Mouse (Mus musculus) embryonic facial prominence, embryonic 14.5 days (tissue): Measurements from ENCODE around the gene Mreg. TPM values are rescaled to one million over a fixed set of nuclear protein-coding genes. Genes with fewer than 3 reads are reported as not detected.

Source experiments
- ATAC-seq: fragments of 200-750 bp; cut with Nextera tagmentation; 2 replicates; pipeline ENCODE4 v1.8.0; 2017; ENCODE audit warnings: low read depth, moderate number of reproducible peaks, moderate TSS enrichment
- DNase-seq: peaks from one replicate; pipeline ENCODE4 v3.0.0-alpha.2; 2015; ENCODE audit warnings: low spot score
- H3K27ac ChIP-seq: fragments of 300-500 bp; sonication (generic); replicated peaks from 2 replicates; pipeline ENCODE4 v1.5.1; 2014; ENCODE audit warnings: low read depth, mild to moderate bottlenecking, low read length, moderate library complexity
- H3K27me3 ChIP-seq: fragments of 300-500 bp; sonication (generic); replicated peaks from 2 replicates; pipeline ENCODE4 v1.6.1; 2014; ENCODE audit warnings: low read length; ENCODE audit not compliant: control insufficient read depth, insufficient read depth
- H3K36me3 ChIP-seq: fragments of 300-500 bp; sonication (generic); 2 replicates; pipeline ENCODE4 v1.6.1; 2014; ENCODE audit warnings: low read length, mixed read lengths; ENCODE audit not compliant: control insufficient read depth, insufficient read depth
- H3K4me1 ChIP-seq: fragments of 300-500 bp; sonication (generic); 2 replicates; pipeline ENCODE4 v1.6.1; 2014; ENCODE audit warnings: antibody characterized with exemption, low read length; ENCODE audit not compliant: control insufficient read depth, insufficient read depth
- H3K4me2 ChIP-seq: fragments of 300-500 bp; sonication (generic); 2 replicates; pipeline ENCODE4 v1.6.1; 2014; ENCODE audit warnings: low read depth, mild to moderate bottlenecking, low read length, moderate library complexity, mixed read lengths
- H3K4me3 ChIP-seq: fragments of 300-500 bp; sonication (generic); 2 replicates; pipeline ENCODE4 v1.5.1; 2014; ENCODE audit warnings: low read depth, mild to moderate bottlenecking, low read length
- H3K9ac ChIP-seq: fragments of 300-500 bp; sonication (generic); 2 replicates; pipeline ENCODE4 v1.6.1; 2014; ENCODE audit warnings: low read depth, mild to moderate bottlenecking, low read length, moderate library complexity, mixed read lengths
- H3K9me3 ChIP-seq: fragments of 300-500 bp; sonication (generic); 2 replicates; pipeline ENCODE4 v1.6.1; 2016; ENCODE audit warnings: low read length; ENCODE audit not compliant: control insufficient read depth
- WGBS: fragments of 180-500 bp; shearing (Covaris S2); extraction: QIAGEN DNeasy Blood & Tissue Kit; methylation state at CpG from one replicate; pipeline ENCODE4 v1.1.7; 2014; 5-methylcytosine and 5-hydroxymethylcytosine counted together
- polyA plus RNA-seq: library from polyadenylated mRNA; unstranded; fragments of >200 nt; fragmentation: Nextera tagmentation; extraction: Ambion mirVana; gene quantifications from 2 replicates; pipeline ENCODE4 v1.2.1, GENCODE M21; 2014

The Mreg gene
- polyA plus RNA-seq, 1 experiment from 2014 or later = 7.6 TPM

DNA sequence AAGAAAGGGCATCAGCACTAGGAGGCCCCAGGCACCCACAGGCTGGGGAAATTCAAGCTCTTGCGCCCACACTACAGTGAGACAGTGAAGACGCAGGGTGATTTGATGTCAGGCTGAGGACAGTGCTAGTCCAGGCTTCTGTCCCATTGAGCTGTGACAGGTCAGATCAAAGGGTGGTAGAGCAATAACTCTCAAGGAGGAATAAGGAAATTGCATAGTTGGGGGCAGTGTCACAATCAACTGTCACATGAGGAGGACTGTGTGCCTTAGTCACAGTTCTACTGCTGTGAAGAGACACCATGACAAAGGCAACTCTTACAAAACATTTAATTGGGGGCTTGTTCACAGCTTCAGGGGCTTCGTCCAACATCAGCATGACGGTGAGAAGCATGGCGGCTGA lies 16.0 kb downstream of the Mreg start:
- WGBS = 87% methylated on average over 5 of the region's 5 CpGs
- Histone ChIP-seq H3K4me1 (no peaks in the 10 kb centered on the region), H3K4me2 (no peak overlapping the region), H3K36me3 (no peaks in the 10 kb centered on the region), H3K27me3 (no peaks in the 10 kb centered on the region), H3K9me3 (no peaks in the 10 kb centered on the region), H3K4me3 (no peak overlapping the region), H3K9ac (no peak overlapping the region), H3K27ac (no peak overlapping the region)
- ATAC-seq (no peak), DNase-seq (no peak)

DNA sequence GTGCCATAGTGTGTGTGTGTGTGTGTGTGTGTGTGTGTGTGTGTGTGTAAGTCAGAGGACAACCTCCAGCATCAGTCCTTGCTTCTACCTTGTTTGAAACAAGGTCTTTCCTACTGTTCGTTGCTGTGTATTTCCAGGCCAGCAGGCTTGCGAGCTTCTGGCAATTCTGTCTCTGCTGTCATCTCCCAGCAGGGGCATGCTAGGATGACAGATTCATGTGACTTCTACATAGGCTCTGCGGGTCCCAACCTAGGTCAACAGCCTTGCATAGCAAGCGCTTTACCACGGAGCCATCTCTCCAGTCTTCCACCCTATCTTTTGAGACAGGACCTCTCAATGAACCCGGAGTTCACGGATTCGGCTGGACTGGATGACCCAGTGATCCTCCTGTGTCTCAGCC lies 20.7 kb downstream of the Mreg start:
- H3K36me3 ChIP-seq = no peaks in the 10 kb centered on the region
- H3K4me1 ChIP-seq = peaks cover 10% of the 10 kb centered on the region; the same call in 1 of the 2 replicates
- DNase-seq (no peak), ATAC-seq (no peak)
- no peaks in the 10 kb centered on the region for H3K9me3 ChIP-seq
- H3K4me2 ChIP-seq = no peak overlapping the region
- 88% methylated on average over 8 of the region's 8 CpGs for WGBS
- H3K4me3 ChIP-seq = no peak overlapping the region
- no peaks in the 10 kb centered on the region for H3K27me3 ChIP-seq
- no peak overlapping the region for H3K27ac ChIP-seq
- no peak overlapping the region for H3K9ac ChIP-seq

DNA sequence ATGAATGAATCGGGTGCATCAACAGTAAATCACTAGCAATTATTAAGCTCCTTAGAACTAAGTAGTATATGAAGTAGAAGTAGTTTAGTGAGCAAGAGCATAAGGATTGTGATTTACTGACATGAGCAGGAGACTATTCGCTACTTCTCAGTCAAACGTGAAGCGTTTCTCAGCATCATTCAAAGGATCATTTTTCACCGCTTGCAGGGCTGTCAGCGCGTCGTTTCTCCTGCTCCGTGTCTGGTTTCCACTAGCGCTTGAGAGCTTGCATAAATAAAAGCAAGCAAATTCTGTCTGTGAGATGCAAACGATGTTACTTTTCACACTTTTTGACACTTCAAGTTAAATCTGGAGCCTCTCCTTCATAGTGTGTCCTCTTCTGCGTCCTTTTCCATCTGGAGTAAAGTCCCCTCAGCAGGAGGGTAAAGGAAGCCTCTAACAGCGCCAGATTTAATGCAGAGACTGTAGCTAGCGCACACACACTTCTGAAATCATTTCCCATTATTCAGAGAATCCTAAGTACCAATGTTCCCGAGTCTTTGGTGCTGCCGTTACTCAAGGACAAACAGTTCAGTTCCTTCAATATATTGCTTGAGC lies 23.9 kb downstream of the Mreg start:
- Histone ChIP-seq H3K27ac (no peak overlapping the region), H3K27me3 (no peaks in the 10 kb centered on the region), H3K36me3 (no peaks in the 10 kb centered on the region), H3K4me2 (peak overlapping the region; percentile 34; the same call in 1 of the 2 replicates), H3K4me3 (no peak overlapping the region), H3K4me1 (peaks cover 10% of the 10 kb centered on the region; the same call in 1 of the 2 replicates), H3K9ac (no peak overlapping the region), H3K9me3 (no peaks in the 10 kb centered on the region)
- 55% methylated on average over 16 of the region's 16 CpGs for WGBS
- ATAC-seq = no peak
- no peak for DNase-seq

DNA sequence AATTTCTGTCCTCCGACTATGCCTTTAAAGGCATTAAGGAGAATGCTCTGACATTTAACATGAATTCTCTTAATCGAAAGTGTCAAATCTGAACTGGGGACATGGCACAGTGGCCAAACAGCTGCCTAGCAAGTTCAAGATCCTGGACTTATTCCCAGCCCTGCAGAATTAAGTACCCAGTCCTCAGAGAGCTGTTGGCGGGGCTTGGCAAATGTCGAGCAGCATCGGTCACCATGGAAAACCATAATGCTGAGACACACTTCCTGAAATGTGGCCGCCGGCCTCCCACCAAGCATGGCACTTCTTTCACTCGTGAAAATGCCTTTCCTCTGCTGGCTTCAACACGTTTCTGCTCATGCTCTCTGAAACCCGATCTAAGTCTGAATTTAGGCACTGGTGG lies 24.6 kb downstream of the Mreg start:
- WGBS = 65% methylated on average over 10 of the region's 10 CpGs
- H3K4me1 ChIP-seq = peaks cover 14% of the 10 kb centered on the region; the same call in 1 of the 2 replicates
- H3K27ac ChIP-seq = no peak overlapping the region
- no peak for DNase-seq
- ATAC-seq = no peak
- H3K4me2 ChIP-seq = peak overlapping the region; percentile 34; the same call in 1 of the 2 replicates
- no peaks in the 10 kb centered on the region for H3K36me3 ChIP-seq
- no peaks in the 10 kb centered on the region for H3K9me3 ChIP-seq
- no peak overlapping the region for H3K4me3 ChIP-seq
- no peaks in the 10 kb centered on the region for H3K27me3 ChIP-seq
- H3K9ac ChIP-seq = no peak overlapping the region

DNA sequence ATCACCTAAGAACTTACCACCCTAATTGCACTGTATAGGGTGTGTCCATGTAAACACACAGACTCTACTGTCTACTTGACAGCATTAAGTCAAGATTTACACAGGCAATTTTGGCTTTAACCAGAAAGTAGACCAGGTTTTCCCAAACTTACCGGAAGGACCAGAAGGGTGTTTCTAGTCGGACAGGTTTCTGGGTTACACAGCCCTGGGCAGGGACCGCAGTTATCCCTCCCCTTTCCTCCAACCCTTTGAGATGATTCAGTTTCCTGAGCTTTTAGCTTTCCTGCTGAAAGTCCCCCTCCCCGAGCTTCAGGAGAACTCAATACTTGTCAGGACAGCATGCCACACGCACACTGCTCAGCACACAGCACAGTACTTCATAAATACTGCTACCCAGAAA lies 26.0 kb downstream of the Mreg start:
- H3K36me3 ChIP-seq = no peaks in the 10 kb centered on the region
- H3K9me3 ChIP-seq = no peaks in the 10 kb centered on the region
- H3K4me1 ChIP-seq = peaks cover 14% of the 10 kb centered on the region; the same call in 1 of the 2 replicates
- no peak for ATAC-seq
- no peaks in the 10 kb centered on the region for H3K27me3 ChIP-seq
- DNase-seq = no peak
- no peak overlapping the region for H3K27ac ChIP-seq
- H3K4me2 ChIP-seq = no peak overlapping the region
- no peak overlapping the region for H3K9ac ChIP-seq
- no peak overlapping the region for H3K4me3 ChIP-seq
- 66% methylated on average over 5 of the region's 5 CpGs for WGBS

DNA sequence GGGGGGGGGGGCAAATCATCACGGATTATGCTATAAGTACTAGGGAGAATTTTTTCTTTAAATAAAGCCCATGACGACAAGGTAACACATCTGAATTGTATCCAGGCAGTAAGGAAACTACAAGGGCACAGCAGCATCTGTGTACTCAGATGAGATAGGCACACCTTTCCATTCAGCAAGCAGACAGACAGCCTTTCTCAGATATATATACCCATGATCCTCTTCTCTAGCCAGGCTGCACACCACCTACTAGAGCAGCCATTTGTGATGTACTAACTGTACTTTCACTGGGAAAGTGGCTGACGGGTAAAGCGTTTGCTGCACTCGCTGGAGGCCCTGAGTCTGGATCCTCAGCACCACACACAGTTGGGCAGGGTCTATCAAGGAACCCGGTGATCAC lies 28.6 kb downstream of the Mreg start:
- Histone ChIP-seq H3K4me3 (no peak overlapping the region), H3K4me1 (peaks cover 14% of the 10 kb centered on the region; the same call in 1 of the 2 replicates), H3K9me3 (no peaks in the 10 kb centered on the region), H3K4me2 (peak overlapping the region; percentile 44), H3K9ac (no peak overlapping the region), H3K36me3 (no peaks in the 10 kb centered on the region), H3K27me3 (no peaks in the 10 kb centered on the region), H3K27ac (no peak overlapping the region)
- ATAC-seq (peak; percentile 15; the same call in 1 of the 2 replicates), DNase-seq (no peak)
- WGBS = 50% methylated on average over 6 of the region's 6 CpGs

DNA sequence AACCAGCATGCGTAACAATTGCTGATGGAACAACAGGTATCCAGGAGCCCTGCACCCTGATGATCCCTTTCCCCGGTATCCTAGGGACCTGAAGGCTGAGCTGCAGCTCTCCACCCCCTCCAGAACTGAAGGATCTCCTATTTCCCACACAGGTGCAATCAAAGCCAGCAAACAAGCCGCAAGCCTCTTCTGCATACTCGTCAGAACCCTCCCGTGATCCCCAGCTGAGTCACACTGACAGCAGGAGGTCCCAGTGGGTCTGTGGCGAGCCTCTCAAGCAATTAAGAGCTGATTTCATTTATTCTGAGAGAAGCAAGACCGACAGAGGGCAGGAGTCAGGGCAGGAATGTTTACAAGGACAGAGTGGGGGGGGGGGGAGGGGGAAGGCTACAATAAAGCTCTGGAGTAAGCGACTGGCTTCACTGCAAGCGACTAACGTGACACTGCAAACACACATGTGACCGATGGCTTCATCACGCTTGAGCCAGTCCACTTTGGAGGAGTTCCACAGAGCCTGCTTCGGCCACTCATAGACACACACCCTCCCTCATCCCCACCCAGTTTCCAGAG lies 29.1 kb downstream of the Mreg start:
- Histone ChIP-seq H3K4me1 (peaks cover 14% of the 10 kb centered on the region; the same call in 1 of the 2 replicates), H3K9ac (peak overlapping the region; percentile 30; the same call in 1 of the 2 replicates), H3K27me3 (no peaks in the 10 kb centered on the region), H3K4me3 (no peak overlapping the region), H3K4me2 (peak overlapping the region; percentile 44), H3K27ac (no peak overlapping the region), H3K9me3 (no peaks in the 10 kb centered on the region), H3K36me3 (no peaks in the 10 kb centered on the region)
- peak; percentile 87 for ATAC-seq
- 8% methylated on average over 13 of the region's 13 CpGs for WGBS
- DNase-seq = peak; percentile 76

DNA sequence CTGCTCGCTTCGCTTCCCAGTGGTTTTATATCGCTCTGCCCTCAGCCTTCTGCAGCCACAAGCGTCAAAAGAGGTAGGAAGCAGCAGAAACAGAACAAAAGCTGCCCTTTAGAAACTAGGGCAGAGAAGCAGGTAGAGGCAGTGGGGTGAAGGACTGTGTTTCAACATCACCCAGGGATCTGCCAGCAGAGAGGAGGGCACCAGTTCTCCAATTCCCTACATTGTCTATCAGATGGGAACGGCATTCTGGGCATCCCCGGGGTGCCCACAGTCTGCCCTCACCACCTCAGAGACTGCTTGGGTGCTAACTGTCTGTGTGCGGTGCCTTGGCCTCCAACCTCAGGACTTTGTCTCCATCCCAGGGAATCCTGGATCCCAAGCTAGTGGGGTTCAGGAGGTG lies 32.2 kb downstream of the Mreg start:
- no peaks in the 10 kb centered on the region for H3K36me3 ChIP-seq
- H3K27me3 ChIP-seq = no peaks in the 10 kb centered on the region
- peaks cover 4% of the 10 kb centered on the region; the same call in 1 of the 2 replicates for H3K4me1 ChIP-seq
- no peaks in the 10 kb centered on the region for H3K9me3 ChIP-seq
- H3K9ac ChIP-seq = no peak overlapping the region
- ATAC-seq (no peak), DNase-seq (no peak)
- H3K27ac ChIP-seq = no peak overlapping the region
- 87% methylated on average over 5 of the region's 7 CpGs for WGBS
- no peak overlapping the region for H3K4me2 ChIP-seq
- H3K4me3 ChIP-seq = no peak overlapping the region

DNA sequence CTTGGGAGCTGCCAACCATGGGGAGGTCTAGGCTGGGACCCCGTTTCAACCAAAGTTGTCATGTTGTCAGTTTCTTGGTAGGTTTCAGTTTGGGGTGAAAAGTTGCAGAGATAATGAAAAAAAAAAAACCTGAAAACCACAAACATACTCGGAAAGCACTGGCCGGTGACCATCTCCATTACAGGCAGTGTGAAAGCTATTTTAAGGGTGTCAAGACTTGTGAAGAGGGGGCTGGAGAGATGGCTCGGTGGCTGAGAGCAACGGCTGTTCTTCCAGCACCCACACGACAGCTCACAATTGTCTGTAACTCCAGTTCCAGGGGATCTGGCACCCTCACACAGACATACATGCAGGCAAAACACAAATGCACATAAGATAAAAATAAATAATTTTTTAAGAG lies 35.9 kb downstream of the Mreg start:
- Histone ChIP-seq H3K27ac (no peak overlapping the region), H3K4me2 (no peak overlapping the region)
- no peak for ATAC-seq

More for the DNA sequence above, 35.9 kb downstream of the Mreg start:
- Histone ChIP-seq H3K36me3 (no peaks in the 10 kb centered on the region), H3K9ac (no peak overlapping the region), H3K4me3 (no peak overlapping the region), H3K4me1 (no peaks in the 10 kb centered on the region), H3K9me3 (no peaks in the 10 kb centered on the region), H3K27me3 (no peaks in the 10 kb centered on the region)
- WGBS = 81% methylated on average over 6 of the region's 6 CpGs
- DNase-seq = no peak
